Mouse (Mus musculus) activated CD4-positive, CD25-positive, alpha-beta regulatory T cell, adult 4 months (primary cell): ENCODE results near the gene Psmb3. TPM values are rescaled to one million over a fixed set of nuclear protein-coding genes. Genes with fewer than 3 reads are reported as not detected.
A peak's percentile ranks its signal among the peaks of the same experiment; 100 is the strongest.
"Not testable (repeated sequence)": the region's sequence is repeated elsewhere in the genome, so short reads cannot be mapped to it uniquely, and the experiment has no call there.

Source experiments
- ATAC-seq: one replicate; pipeline ENCODE4 v1.8.0; 2017
- polyA plus RNA-seq, 2 experiments: library from polyadenylated mRNA; unstranded; fragments of 100-300 nt; shearing (Covaris generic); gene quantifications; one replicate each; pipeline ENCODE4 v1.2.1; 2017

The Psmb3 gene
- polyA plus RNA-seq, 2 experiments from 2014 or later: 422 to 486 TPM

DNA sequence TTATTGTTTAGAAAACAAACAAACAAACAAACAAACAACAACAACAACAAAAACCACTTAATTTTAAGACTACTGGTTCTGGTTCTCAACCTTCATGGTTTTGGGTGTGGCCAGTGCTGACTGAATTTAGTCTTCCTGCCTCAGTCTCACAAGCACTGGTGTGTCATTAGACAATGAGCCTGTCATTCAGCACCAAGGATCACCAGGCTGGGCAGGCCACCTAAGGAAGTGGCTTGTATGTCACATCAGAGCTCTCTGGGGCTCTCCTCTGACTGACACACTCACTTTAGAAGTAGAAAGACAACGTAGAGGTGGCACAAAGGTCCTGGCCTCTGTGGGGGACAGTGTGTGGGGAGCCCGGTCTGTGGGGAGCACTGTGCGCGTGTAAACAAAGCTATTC is 15.8 kb downstream of the Psmb3 start:
- ATAC-seq: peak; percentile 85

- ATAC-seq: no peak
These were observed 18.1 kb downstream of the Psmb3 start for GRCm38 (mm10) chr11:97721338-97721737.

- no peak for ATAC-seq
These were observed 20.5 kb downstream of the Psmb3 start for GRCm38 (mm10) chr11:97723709-97724108.

DNA sequence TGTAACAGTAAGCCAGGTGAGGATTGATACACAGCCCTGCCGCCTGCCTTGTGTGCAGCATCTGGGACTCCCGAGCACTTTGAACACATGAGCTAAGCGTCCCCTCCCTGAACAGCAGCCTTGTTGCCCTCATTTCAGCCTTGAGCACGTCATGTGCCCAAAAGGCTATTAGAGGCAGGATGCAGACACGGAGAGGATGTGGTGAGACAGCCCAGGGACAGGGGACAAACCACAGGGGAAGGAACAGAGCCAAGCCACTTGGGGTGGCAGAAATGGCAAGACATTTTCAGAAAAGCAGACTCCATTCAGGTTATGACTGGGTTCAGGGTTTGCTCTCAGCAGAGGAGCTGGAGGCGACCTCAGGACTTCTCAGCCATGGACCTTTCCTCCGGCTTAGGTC is 25.1 kb downstream of the Psmb3 start:
- ATAC-seq: peak; percentile 98

GRCm38 (mm10) chr11:97728730-97729129 is 25.5 kb downstream of the Psmb3 start:
- peak; percentile 8 for ATAC-seq

GRCm38 (mm10) chr11:97733689-97734088 is 30.5 kb downstream of the Psmb3 start:
- ATAC-seq: no peak

- not testable (repeated sequence) for ATAC-seq
These were observed 31.6 kb downstream of the Psmb3 start for GRCm38 (mm10) chr11:97734810-97735209.

DNA sequence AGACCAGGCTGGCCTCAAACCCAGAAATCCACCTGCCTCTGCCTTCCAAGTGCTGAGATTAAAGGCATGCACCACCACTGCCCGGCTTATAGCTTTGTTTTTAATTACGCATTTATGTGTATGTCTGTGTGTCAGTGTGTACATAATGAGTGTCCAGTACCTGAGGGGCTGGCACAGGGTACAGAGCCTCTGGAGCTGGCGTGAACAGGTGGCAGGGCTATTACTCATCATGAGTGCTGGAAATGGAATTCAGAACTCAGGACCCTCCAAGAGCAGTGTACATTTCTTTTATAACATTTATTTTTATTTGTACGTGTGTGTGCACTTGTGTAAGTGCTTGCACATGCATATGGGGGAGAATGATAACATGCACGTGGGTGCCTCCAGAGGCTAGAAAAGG is 33.4 kb downstream of the Psmb3 start:
- ATAC-seq: no peak

DNA sequence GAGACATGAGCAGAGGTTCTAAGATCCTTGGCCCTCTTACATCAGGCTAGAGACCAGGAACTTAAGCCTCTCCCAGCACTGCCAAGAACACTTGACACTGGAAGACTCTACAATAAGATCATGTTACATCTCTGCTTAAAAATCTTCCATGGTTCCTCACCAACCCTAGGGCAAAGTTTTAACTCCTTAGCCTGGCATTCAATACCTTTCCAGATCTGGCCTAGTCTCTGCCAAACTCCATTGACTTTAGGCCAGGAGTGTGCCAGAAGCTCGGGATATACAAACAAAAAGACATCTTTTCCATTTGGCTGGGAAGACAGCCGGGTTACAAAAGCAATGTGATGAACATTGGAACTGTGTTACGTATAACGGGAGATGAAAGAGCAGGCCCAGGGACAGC is 34.4 kb downstream of the Psmb3 start:
- no peak for ATAC-seq

- no peak for ATAC-seq
These were observed 35.5 kb downstream of the Psmb3 start for GRCm38 (mm10) chr11:97738703-97739102.

- ATAC-seq: no peak
These were observed 36.0 kb downstream of the Psmb3 start for GRCm38 (mm10) chr11:97739155-97739554.

- no peak for ATAC-seq
These were observed 37.0 kb downstream of the Psmb3 start for GRCm38 (mm10) chr11:97740190-97740589.

DNA sequence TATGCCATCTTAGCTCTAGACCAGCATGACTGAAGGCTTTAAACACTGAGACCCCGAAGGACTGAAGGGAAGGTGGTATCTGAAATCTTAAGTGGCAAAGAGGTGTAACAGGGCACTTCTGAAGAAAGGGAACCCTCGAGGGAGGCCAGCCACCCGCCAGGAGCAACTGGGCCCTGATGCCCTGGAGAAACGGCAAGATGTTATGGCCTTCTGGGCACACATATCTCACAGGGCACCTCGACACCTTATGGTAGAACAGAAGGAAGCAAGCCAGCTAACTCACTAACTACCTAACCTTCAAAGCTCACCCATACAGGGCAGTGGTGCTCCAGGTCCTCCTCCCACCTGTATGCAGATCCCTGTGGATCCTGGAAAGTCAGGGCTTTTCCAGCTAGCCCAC is 39.0 kb downstream of the Psmb3 start:
- ATAC-seq: no peak

DNA sequence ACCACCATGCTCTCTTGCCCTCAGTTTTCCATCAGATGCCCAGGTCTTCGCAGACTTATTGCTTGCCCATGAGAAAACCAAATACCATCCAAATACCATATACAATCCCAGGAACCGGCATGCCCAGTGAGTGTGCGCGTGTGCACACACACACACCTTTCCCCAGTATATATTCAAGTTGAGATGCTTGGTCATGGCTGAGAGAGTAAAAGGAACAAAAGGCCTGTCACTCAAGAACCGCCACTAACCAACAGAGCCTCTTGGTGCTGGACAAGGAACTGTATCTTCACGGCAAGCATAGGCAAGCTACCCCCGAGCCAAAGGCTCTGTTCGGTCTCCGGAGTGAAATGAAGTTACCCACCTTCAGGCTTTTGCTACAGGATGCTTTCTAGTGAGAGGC is 39.4 kb downstream of the Psmb3 start:
- ATAC-seq: no peak

- no peak for ATAC-seq
These were observed 40.2 kb downstream of the Psmb3 start for GRCm38 (mm10) chr11:97743423-97743822.

GRCm38 (mm10) chr11:97744063-97744717 is 41.0 kb downstream of the Psmb3 start, which contains the start of gene Pip4k2b:
Gene Pip4k2b, minus strand, starts transcription at chr11:97744704.
- no peak for ATAC-seq

DNA sequence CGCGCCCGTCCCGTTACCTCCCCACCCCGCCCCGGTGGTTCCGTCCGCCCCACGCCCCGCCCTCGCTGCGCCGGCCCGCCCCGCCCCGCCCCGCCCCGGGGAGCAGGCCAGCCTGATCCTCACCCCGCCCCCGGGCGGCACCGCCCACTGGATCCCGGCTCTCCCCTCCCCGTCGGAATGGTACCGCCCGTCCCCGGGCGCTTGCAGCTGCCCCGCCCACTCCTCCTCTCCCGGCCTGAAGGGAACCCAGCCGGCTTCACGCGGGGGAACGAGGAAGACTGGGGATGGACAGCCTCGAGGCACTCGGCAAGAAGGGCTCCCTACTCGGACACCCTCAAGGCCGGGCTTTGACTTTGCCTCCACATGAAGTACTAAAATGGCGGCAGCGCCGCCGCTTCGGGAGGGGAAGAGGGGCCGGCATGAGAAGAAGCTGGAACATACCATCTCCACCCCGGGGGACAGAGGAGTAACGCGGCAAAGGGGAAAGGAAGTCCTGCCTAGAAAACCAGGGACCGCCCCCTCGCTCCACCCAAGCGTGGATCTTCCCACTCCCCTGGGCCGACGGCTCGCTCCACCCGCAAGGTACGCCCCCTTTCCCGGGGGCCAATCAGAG is 41.6 kb downstream of the Psmb3 start:
- peak; percentile 94 for ATAC-seq

DNA sequence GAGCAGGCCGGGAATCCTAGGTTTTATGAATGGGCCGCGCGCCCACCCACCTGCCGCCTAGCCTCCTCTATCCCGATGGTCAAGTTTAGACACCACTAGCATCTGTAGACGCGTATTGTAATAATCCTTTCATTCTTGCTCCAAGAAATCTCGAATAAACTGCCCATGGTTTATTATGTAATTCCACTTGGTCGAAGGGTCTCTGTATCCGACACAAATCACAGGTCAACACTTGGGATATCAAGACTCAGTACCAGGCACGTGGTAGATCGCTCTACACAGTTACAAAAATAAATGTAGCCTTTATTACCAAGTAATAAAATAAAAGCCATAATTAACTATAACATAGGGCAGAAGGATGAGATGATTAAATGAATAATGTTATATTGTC is 42.1 kb downstream of the Psmb3 start:
- ATAC-seq: no peak

DNA sequence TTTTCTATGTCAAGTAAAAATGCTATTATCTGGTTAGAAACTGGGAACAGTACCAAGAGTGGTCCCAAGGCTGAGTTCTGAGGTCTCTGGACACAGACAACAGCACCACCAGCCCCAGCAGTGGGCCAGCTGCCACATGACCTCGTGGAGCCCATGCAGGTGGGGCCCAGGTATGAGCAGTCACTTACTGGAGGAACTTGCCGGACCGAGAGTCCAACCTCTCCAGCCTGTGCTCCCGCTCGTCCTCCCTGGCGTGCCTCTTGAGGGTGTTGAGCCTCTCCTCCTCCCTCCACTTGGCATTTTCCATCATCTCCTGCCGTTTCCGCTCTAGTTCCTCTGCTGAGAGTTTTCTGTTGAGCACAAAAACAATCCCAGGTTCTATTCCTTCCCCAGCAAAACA is 44.6 kb downstream of the Psmb3 start:
- no peak for ATAC-seq

DNA sequence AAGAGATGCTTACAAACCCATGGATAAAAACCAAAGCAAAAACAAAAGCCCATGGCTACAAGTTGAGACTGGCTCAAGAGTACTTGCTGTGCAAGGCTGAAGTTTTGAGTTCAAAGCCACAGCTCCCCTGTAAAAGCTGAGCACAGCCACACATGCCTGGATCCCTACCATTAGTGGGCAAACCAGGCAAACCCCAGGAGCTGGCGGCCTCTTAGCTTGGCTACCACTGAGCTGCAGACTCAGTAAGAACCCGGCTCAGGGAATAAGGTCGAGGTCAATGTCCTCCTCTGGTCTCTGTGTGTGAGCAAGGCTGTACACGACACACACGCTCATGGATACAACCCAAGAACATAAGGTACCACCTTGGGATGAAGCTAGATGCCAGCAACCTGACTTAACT is 45.3 kb downstream of the Psmb3 start:
- no peak for ATAC-seq

DNA sequence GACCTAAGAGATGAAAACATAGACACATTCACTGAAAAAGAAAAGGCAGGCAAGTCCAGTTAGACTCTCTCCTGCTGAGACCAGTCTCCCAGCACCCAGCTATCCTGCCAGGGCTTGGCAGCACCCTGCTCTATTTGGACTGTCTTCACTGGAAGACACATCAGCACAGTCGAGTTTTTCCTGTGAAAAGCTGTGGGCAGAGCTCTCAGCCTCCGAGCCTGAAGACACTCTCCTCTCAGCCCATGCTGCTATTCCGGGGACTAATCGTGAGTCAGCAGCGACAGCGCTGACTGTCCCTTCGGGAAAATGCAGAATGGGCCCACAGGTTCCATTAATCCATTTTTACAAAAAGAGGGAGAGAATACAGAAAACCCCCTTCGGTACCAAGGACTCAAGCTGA is 50.1 kb downstream of the Psmb3 start:
- ATAC-seq: no peak

GRCm38 (mm10) chr11:97758125-97758524 is 54.9 kb downstream of the Psmb3 start:
- no peak for ATAC-seq

- ATAC-seq: no peak
These were observed 55.7 kb downstream of the Psmb3 start for GRCm38 (mm10) chr11:97758942-97759341.

DNA sequence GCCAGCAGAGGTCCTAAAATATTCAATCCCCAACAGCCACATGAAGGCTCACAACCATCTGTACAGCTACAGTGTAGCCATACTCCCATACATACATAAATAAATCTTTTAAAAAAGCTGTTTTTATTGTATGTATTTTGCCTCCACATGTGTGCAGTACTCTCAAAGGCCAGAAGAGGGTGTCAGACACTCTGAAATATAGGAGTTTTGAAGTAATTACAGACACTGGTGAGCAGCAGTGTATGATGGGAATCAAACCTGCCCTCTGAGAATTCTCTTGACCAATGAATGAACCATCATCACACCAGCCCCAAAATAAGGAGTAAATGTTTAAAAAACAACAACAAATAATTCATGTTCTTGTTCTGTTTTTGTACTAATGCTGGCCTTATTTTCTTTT is 58.4 kb downstream of the Psmb3 start:
- ATAC-seq: no peak
